Mouse (Mus musculus): ENCODE data around the gene Snx1. TPM values are rescaled to one million over a fixed set of nuclear protein-coding genes. Genes with fewer than 3 reads are reported as not detected.

Gene Snx1
- 10 to 100 TPM; 83.1 to 95.8 TPM for total RNA-seq (2023)

DNA sequence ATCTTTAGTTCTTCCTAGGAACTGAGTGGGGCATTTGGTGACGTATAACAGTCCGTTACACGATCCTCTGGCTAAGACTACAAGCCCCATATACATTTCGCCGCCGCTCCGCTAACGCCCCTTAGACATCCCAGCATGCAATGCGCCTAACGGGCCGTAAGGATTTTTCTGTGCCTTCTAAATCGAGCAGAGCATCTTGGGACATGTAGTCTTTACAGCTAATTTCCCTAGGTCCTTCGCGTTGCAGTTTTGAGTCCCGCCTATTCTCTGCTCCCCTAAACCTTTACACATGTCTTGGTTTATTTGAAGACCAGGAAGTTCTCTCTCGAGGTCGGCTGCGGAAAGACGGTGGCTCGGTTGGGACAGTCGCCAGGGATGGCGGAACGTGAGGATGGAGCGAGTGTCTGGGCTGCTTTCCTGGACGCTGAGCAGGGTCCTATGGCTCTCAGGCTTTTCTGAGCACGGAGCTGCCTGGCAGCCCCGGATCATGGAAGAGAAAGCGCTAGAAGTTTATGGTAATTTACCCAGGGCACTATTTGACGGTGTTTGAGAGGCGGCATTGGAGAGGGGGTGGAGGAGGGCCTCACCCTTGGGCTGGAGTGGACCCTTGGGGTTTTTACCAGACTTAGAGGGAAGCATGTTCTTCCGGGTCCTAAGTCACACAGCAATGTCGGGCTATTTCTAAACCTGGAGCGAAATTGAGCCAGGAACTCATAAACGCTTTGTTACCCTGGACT lies at the start of gene Snx1, which contains the start of gene Ciao2a:
TSS of gene Snx1 (minus strand) at position 132 of the 737 bp plus-strand sequence.
TSS of gene Ciao2a (plus strand) at position 156 of the 737 bp plus-strand sequence.

DNA sequence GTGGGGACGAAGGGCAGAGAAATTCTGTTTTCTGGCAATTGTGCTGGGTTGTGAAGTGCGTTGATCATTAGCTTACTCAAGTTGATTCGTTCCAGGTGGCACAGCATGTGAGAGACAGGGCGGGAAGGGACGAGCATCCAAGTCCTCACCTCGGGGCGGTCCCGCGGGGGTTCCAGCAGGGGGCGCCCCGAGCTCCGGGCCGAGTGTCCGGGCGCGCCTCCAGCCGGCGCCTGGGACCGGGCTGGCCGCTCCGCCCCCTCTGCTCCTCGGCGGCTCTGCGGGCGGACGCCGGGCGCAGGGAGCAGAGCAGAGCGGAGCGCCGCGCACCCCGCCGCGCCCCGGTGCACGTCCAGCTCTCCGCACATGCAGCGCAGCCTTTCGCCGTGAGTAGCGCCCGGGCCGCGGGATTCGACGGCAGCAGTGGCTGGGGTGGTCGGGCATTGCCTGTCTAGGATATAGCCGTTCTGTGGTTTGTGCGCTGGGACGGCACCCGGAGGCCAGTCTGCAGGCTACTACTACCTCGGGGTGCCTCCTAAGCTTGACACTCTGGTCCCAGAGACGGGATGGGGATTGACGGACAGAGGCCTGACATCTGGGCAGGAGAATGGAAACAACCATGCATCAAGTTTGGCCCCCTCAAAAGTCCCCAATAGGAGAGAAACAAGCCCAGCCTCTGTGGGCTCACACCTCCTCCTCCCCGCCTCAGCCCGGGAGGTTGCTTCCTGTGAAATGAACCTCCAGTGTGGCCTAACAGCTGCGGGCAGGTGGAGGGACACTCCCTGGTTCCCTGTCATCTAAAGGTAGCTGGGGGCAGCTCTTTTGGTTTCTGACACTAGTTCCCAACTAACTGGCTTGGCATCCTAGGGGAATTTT lies 31.8 kb upstream of the Snx1 start, which contains the start of gene Dapk2:
TSS of gene Dapk2 (plus strand) at position 266 of the 873 bp plus-strand sequence.

DNA sequence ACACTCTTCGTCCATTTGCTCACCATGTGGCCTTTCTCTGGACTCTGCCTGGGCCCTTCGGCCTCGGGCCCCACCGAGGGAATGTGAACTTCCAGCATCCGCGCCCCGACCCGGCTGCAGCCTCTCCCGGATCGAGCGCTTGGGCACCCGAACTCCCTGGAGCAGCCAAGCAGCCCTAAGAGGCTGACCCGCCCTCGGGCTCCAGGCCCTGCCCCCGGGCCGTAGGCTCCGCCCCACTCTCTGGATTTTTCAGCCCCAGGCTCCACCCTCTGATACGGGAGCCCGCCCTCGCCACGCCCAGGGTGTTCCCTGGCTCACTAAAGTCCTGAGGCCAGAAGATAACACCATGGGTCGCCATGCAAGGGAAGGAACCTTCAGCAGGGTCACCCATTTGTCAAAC lies 56.8 kb downstream of the Snx1 start, which contains the start of gene Snx22:
TSS of gene Snx22 (minus strand) at position 137 of the 400 bp plus-strand sequence.

DNA sequence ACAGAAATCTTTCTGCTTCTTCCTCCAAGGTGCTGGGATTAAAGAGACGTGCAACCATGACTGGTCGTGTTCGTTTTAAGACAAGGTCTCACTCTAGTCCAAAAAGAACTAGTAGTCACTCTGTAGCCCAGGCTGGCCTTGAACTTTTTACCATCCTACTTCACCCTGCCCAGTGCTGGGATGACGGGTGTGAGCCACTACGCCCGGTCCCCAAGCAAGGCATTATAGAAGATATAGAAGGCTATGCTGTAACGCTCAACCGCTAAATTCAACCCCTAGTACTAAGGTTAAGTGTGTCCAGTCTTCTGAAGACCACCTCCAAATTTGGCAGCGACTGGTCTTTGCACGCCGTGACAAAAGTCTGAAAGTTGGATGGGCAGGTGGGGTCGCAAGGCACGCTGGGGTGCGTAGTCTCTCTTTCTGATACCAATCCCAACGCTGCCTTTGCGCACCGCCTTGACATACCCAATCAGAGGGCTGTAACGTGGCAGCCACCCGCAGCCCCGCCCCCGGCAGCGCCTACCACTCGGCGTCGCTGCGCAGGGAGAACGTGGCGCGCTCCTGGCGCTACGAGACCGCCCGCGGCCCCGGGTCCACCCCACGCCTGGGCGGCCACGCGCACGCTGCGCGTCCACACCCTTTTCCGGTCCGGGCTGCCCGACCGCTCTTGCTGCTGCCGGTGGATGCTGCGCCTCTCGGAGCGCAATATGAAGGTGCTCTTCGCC lies 66.6 kb downstream of the Snx1 start, which contains the start of gene Ppib:
TSS of gene Ppib (plus strand) at position 640 of the 725 bp plus-strand sequence.

Other genes starting within 250 kb of the Snx1 start
- gene Pclaf, start 236.3 kb downstream of the Snx1 start, total RNA-seq (2023): 10 to 100 TPM in 1 of 2 experiments, 1 to 10 TPM in 1; 2.8 to 10.1 TPM
- gene Trip4, start 217.8 kb downstream of the Snx1 start, total RNA-seq (2023): 10 to 100 TPM; 26.9 to 34.0 TPM
- gene Csnk1g1, start 217.7 kb downstream of the Snx1 start, total RNA-seq (2023): 10 to 100 TPM; 74.3 to 81.7 TPM
- gene Ppib, start 66.4 kb downstream of the Snx1 start, total RNA-seq (2023): 100 to 1,000 TPM; 261 to 282 TPM
- gene Snx22, start 56.9 kb downstream of the Snx1 start, total RNA-seq (2023): 1 to 10 TPM in 1 of 2 experiments, under 1 TPM in 1; 0.35 to 1.1 TPM
- 10 to 100 TPM; 45.9 to 47.7 TPM for gene Ciao2a, start within 50 bp of the Snx1 start, total RNA-seq (2023)
- under 1 TPM; 0.67 to 0.95 TPM for gene Dapk2, start 31.6 kb upstream of the Snx1 start, total RNA-seq (2023)
- 100 to 1,000 TPM; 110 to 120 TPM for gene Herc1, start 223.9 kb upstream of the Snx1 start, total RNA-seq (2023)